Mouse (Mus musculus): ENCODE measurements around the gene Pkn1.

GRCm38 (mm10) chr8:83695351-83696106, 3.5 kb downstream of the Pkn1 start:
- TF ChIP-seq CTCF (IDR thresholded peaks at IDR 0.05; ENCODE audit: control insufficient read depth, insufficient read depth, insufficient replicate concordance, low read depth, low read length) (no peak), POLR2A (IDR thresholded peaks at IDR 0.05; ENCODE audit: control insufficient read depth, low read depth, low read length) (no peak)

Data from testis, adult 2 months (tissue).